Mouse (Mus musculus): Measurements from ENCODE around the gene Gng2. TPM values are rescaled to one million over a fixed set of nuclear protein-coding genes. Genes with fewer than 3 reads are reported as not detected.

The Gng2 gene
- polyA plus RNA-seq, 1 experiment, result 117 TPM

DNA sequence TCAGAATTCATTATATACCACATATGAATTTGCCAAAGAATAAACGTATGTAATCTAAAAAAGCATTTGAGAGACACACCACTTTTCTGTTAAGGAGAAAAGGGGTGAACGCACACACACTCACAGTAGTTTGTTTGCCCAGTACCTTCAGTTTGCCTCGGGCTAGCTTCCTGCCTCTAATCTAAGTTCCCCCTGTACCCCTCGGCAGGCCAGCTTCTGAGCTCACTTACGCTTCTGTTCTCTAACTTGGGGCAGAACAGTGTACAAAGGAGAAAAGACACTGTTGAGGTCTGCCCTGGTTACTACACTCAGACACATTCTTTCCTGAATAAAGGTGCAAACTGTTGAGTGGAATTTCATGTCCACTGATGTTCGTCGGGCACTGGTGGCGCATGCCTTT, 51.1 kb downstream of the Gng2 start:
- H3K27ac ChIP-seq (ENCODE audit: insufficient read depth, low read length), result no peak overlapping the region
- peaks cover 9% of the 10 kb centered on the region for H3K4me1 ChIP-seq (ENCODE audit: control insufficient read depth, insufficient read depth, low read length)
- no peaks in the 10 kb centered on the region for H3K36me3 ChIP-seq (ENCODE audit: control insufficient read depth, insufficient read depth, low read length, poor library complexity, severe bottlenecking)
- H3K4me3 ChIP-seq (ENCODE audit: low read depth, low read length), result no peak overlapping the region
- H3K27me3 ChIP-seq (ENCODE audit: control insufficient read depth, insufficient read depth, low read length, poor library complexity, severe bottlenecking), result no peaks in the 10 kb centered on the region
- H3K9me3 ChIP-seq (replicated peaks; ENCODE audit: control insufficient read depth, insufficient read depth, low read length, poor library complexity, severe bottlenecking), result no peaks in the 10 kb centered on the region
- TF ChIP-seq CTCF (IDR thresholded peaks at IDR 0.05; ENCODE audit: low read depth, low read length) (no peak), EP300 (IDR thresholded peaks at IDR 0.05; ENCODE audit: insufficient read depth, low read depth, low read length) (no peak), POLR2A (IDR thresholded peaks at IDR 0.05; ENCODE audit: insufficient read depth, low read length) (no peak)
- H3K9ac ChIP-seq (ENCODE audit: low read depth, poor library complexity, severe bottlenecking), result no peak overlapping the region

DNA sequence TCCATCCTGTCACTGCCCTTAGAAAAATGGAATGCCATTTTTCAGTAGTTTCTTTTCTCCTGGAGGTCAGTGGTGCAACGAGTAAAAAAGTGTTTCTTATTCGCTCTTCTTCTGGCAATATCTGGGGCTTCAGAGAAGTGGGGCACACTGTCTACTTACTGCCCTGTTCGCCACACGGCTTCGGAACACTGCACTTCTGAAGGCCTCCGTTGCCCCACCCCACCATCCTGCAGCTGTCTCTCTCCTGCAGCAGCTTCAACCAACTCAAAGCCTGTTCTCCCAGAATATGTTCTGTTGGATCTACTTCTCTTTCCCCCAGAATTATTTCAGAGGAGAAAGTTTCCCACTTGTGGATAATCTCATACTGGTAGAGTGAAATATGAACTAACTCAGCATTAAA, 52.3 kb downstream of the Gng2 start:
- Histone ChIP-seq H3K27me3 (ENCODE audit: control insufficient read depth, insufficient read depth, low read length, poor library complexity, severe bottlenecking) (no peaks in the 10 kb centered on the region), H3K4me3 (ENCODE audit: low read depth, low read length) (no peak overlapping the region), H3K4me1 (ENCODE audit: control insufficient read depth, insufficient read depth, low read length) (peaks cover 9% of the 10 kb centered on the region), H3K9me3 (replicated peaks; ENCODE audit: control insufficient read depth, insufficient read depth, low read length, poor library complexity, severe bottlenecking) (no peaks in the 10 kb centered on the region), H3K9ac (ENCODE audit: low read depth, poor library complexity, severe bottlenecking) (no peak overlapping the region), H3K27ac (ENCODE audit: insufficient read depth, low read length) (no peak overlapping the region), H3K36me3 (ENCODE audit: control insufficient read depth, insufficient read depth, low read length, poor library complexity, severe bottlenecking) (no peaks in the 10 kb centered on the region)
- TF ChIP-seq EP300 (IDR thresholded peaks at IDR 0.05; ENCODE audit: insufficient read depth, low read depth, low read length), result no peak
- no peak for TF ChIP-seq POLR2A (IDR thresholded peaks at IDR 0.05; ENCODE audit: insufficient read depth, low read length)
- no peak for TF ChIP-seq CTCF (IDR thresholded peaks at IDR 0.05; ENCODE audit: low read depth, low read length)

DNA sequence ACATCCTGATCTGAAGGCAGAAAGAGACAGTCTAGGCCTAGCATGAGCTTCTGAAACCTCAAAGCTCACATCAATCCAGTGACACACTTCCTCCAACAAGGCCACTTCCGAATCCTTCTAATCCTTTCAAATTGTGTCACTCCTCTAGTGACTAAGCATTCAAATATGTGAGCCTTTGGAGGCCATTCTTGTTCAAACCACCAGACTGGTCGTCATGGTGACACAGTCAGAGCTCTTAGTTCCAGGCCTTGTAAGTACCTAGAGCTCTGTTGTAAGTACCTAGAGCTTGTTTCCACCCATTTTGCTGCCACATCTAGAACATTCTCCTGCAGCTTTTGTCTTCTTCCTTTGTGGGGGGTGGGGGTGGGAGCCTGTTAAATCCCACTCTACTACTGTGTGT, 53.3 kb downstream of the Gng2 start:
- Histone ChIP-seq H3K4me1 (ENCODE audit: control insufficient read depth, insufficient read depth, low read length) (peaks cover 7% of the 10 kb centered on the region), H3K9ac (ENCODE audit: low read depth, poor library complexity, severe bottlenecking) (no peak overlapping the region), H3K36me3 (ENCODE audit: control insufficient read depth, insufficient read depth, low read length, poor library complexity, severe bottlenecking) (no peaks in the 10 kb centered on the region), H3K4me3 (ENCODE audit: low read depth, low read length) (no peak overlapping the region), H3K27ac (ENCODE audit: insufficient read depth, low read length) (no peak overlapping the region), H3K9me3 (replicated peaks; ENCODE audit: control insufficient read depth, insufficient read depth, low read length, poor library complexity, severe bottlenecking) (no peaks in the 10 kb centered on the region), H3K27me3 (ENCODE audit: control insufficient read depth, insufficient read depth, low read length, poor library complexity, severe bottlenecking) (no peaks in the 10 kb centered on the region)
- TF ChIP-seq POLR2A (IDR thresholded peaks at IDR 0.05; ENCODE audit: insufficient read depth, low read length), result no peak

DNA sequence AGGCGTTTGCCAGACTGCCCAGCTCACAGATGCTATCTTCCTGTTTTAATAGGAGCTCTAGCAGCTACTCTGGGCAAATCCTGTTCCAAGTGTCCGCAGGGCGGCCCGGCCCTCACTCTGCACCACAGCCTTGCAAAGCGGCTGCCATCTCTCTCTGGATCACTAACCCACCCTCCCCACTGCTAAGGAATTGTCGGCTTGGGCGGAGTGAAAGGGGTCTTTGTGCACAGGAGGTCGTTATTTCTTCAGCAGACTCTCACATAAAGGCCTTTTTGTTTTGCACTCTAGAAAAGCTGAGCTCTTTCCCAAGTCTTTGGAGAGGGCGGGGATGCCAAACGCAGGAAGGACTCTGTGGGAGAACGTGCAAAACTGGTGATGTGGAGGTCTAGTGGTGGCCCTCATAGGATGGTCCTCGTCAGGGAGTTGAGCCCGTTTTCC, 57.2 kb downstream of the Gng2 start:
- TF ChIP-seq CTCF (IDR thresholded peaks at IDR 0.05; ENCODE audit: low read depth, low read length), result no peak
- TF ChIP-seq EP300 (IDR thresholded peaks at IDR 0.05; ENCODE audit: insufficient read depth, low read depth, low read length), result 0 out of 2 replicates have a peak, but pooled peaks have one; percentile 19
- Histone ChIP-seq H3K4me3 (ENCODE audit: low read depth, low read length) (no peak overlapping the region), H3K27me3 (ENCODE audit: control insufficient read depth, insufficient read depth, low read length, poor library complexity, severe bottlenecking) (no peaks in the 10 kb centered on the region), H3K27ac (ENCODE audit: insufficient read depth, low read length) (no peak overlapping the region), H3K9ac (ENCODE audit: low read depth, poor library complexity, severe bottlenecking) (no peak overlapping the region), H3K9me3 (replicated peaks; ENCODE audit: control insufficient read depth, insufficient read depth, low read length, poor library complexity, severe bottlenecking) (no peaks in the 10 kb centered on the region), H3K4me1 (ENCODE audit: control insufficient read depth, insufficient read depth, low read length) (no peaks in the 10 kb centered on the region), H3K36me3 (ENCODE audit: control insufficient read depth, insufficient read depth, low read length, poor library complexity, severe bottlenecking) (no peaks in the 10 kb centered on the region)

DNA sequence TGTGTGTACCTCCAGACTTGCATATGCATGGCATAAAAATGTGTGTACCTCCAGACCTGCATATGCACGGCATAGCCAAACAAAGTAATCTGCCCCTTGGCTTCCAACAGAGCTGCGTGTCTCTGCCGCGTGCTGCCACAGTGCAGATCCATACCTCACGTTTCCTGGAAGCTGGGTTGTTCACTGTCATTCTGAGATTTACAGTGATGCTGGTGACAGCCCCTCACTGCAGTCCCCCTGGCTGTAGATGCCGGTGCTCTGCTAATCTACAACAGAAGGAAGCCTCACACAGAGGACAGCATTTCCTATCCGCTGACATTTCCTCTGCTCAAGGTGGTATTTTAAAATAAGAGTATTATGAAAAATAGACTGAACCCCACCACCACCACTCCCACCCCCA, 57.6 kb downstream of the Gng2 start:
- no peak overlapping the region for H3K27ac ChIP-seq (ENCODE audit: insufficient read depth, low read length)
- H3K4me3 ChIP-seq (ENCODE audit: low read depth, low read length), result no peak overlapping the region
- 0 out of 2 replicates have a peak, but pooled peaks cover 2% of the 10 kb centered on the region for H3K36me3 ChIP-seq (ENCODE audit: control insufficient read depth, insufficient read depth, low read length, poor library complexity, severe bottlenecking)
- no peaks in the 10 kb centered on the region for H3K9me3 ChIP-seq (replicated peaks; ENCODE audit: control insufficient read depth, insufficient read depth, low read length, poor library complexity, severe bottlenecking)
- TF ChIP-seq POLR2A (IDR thresholded peaks at IDR 0.05; ENCODE audit: insufficient read depth, low read length), result no peak
- TF ChIP-seq EP300 (IDR thresholded peaks at IDR 0.05; ENCODE audit: insufficient read depth, low read depth, low read length), result no peak
- TF ChIP-seq CTCF (IDR thresholded peaks at IDR 0.05; ENCODE audit: low read depth, low read length), result no peak
- H3K9ac ChIP-seq (ENCODE audit: low read depth, poor library complexity, severe bottlenecking), result no peak overlapping the region
- no peaks in the 10 kb centered on the region for H3K4me1 ChIP-seq (ENCODE audit: control insufficient read depth, insufficient read depth, low read length)
- no peaks in the 10 kb centered on the region for H3K27me3 ChIP-seq (ENCODE audit: control insufficient read depth, insufficient read depth, low read length, poor library complexity, severe bottlenecking)

DNA sequence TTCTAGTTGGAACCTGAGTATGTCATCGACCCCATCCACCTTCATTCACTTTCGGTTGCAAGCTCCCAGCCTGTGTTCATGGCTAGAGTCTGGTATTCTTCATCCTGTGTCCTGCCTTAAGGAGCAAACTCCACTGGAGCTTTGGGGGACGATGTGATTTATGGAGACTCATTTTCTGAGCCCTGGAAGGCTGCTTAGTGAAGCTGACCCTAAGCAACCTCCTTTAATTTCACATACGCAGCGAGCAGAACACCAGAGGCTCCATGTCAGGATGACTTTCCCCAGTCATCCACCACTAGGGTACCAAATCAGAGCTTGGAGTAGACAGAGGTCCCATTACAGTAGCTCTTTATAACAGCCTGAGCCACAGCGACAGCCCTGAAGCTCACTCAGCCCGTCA, 59.9 kb downstream of the Gng2 start:
- TF ChIP-seq EP300 (IDR thresholded peaks at IDR 0.05; ENCODE audit: insufficient read depth, low read depth, low read length), result no peak
- TF ChIP-seq CTCF (IDR thresholded peaks at IDR 0.05; ENCODE audit: low read depth, low read length), result no peak
- no peak for TF ChIP-seq POLR2A (IDR thresholded peaks at IDR 0.05; ENCODE audit: insufficient read depth, low read length)
- H3K9me3 ChIP-seq (replicated peaks; ENCODE audit: control insufficient read depth, insufficient read depth, low read length, poor library complexity, severe bottlenecking), result no peaks in the 10 kb centered on the region
- no peaks in the 10 kb centered on the region for H3K4me1 ChIP-seq (ENCODE audit: control insufficient read depth, insufficient read depth, low read length)
- H3K36me3 ChIP-seq (ENCODE audit: control insufficient read depth, insufficient read depth, low read length, poor library complexity, severe bottlenecking), result 0 out of 2 replicates have a peak, but pooled peaks cover 2% of the 10 kb centered on the region
- no peak overlapping the region for H3K4me3 ChIP-seq (ENCODE audit: low read depth, low read length)
- no peaks in the 10 kb centered on the region for H3K27me3 ChIP-seq (ENCODE audit: control insufficient read depth, insufficient read depth, low read length, poor library complexity, severe bottlenecking)
- no peak overlapping the region for H3K9ac ChIP-seq (ENCODE audit: low read depth, poor library complexity, severe bottlenecking)
- no peak overlapping the region for H3K27ac ChIP-seq (ENCODE audit: insufficient read depth, low read length)

Measured in ES-Bruce4 (cell line).